Mouse (Mus musculus): ENCODE data around the gene Mov10. TPM values are rescaled to one million over a fixed set of nuclear protein-coding genes. Genes with fewer than 3 reads are reported as not detected.

The Mov10 gene
- total and polyA plus RNA-seq, 3 experiments, result 7.2 to 31.9 (median 18.4) TPM

DNA sequence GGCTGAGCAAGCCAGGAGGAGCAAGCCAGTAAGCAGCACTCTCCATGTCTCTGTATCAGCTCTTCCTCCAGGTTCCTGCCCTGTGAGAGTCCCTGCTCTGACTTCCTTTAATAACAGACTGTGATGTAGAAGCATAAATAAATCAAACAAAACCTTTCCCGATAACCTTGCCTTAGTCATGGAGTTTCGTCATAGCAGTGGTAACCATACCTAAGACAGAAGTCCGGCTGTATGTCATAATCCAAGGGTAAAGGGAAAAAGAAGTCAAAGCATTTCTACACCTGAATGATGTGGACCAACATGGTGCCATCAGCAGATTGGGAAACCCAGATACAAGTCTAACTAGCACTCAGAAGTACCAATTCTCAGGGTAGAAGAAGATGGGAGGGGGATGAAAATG is 17.4 kb upstream of the Mov10 start:
- TF ChIP-seq NELFE (IDR thresholded peaks at IDR 0.05; ENCODE audit: low read depth, low read length), result no peak
- TF ChIP-seq UBTF (IDR thresholded peaks at IDR 0.05; ENCODE audit: low read depth, low read length), result no peak
- TF ChIP-seq MYC (IDR thresholded peaks at IDR 0.05; ENCODE audit: low read depth, low read length), result no peak
- TF ChIP-seq JUND (conservative IDR thresholded peaks at IDR 0.05; ENCODE audit: low read depth, low read length), result no peak
- no peak for TF ChIP-seq KAT2A (IDR thresholded peaks at IDR 0.05; ENCODE audit: insufficient replicate concordance, low read length)
- TF ChIP-seq CHD1 (IDR thresholded peaks at IDR 0.05; ENCODE audit: low read depth, low read length), result no peak
- TF ChIP-seq ZNF384 (IDR thresholded peaks at IDR 0.05; ENCODE audit: low read depth, low read length), result no peak
- no peak for TF ChIP-seq SMC3 (IDR thresholded peaks at IDR 0.05; ENCODE audit: low read depth, low read length)
- no peak for TF ChIP-seq JUN (IDR thresholded peaks at IDR 0.05; ENCODE audit: insufficient read depth, low read depth, low read length)
- TF ChIP-seq MAFK (IDR thresholded peaks at IDR 0.05; ENCODE audit: insufficient replicate concordance, low read length), result no peak
- TF ChIP-seq SIN3A (IDR thresholded peaks at IDR 0.05; ENCODE audit: low read length), result no peak
- H3K79me2 ChIP-seq (replicated peaks; ENCODE audit: control insufficient read depth, extremely low read depth, insufficient read depth, poor library complexity, severe bottlenecking), result no peaks in the 10 kb centered on the region; the same call in 1 of the 2 replicates
- no peak overlapping the region for H3K4me2 ChIP-seq (ENCODE audit: insufficient read depth, low read depth, poor library complexity, severe bottlenecking)
- H3K9me3 ChIP-seq (replicated peaks; ENCODE audit: low read length), result no peaks in the 10 kb centered on the region
- no peaks in the 10 kb centered on the region for H3K4me1 ChIP-seq (ENCODE audit: control insufficient read depth in 1 of 2, insufficient read depth in 2 of 2)
- H3K27me3 ChIP-seq (replicated peaks), result no peaks in the 10 kb centered on the region
- no peak overlapping the region for H3K4me3 ChIP-seq (replicated peaks in 1 of 3; ENCODE audit: low read depth in 2 of 3, low read length in 2 of 3, poor library complexity in 1 of 3)
- no peak for DNase-seq (ENCODE audit: extremely low read depth)
- in situ Hi-C loops (cut with MboI; ENCODE audit: low pct_ligation_motif_present, low pct_unique_long_range_greater_than_20kb, low sequenced_read_pairs), result no loop called here
- peaks cover 32 to 80% of the 10 kb centered on the region in 2 experiments for H3K36me3 ChIP-seq (replicated peaks in 1 of 2; ENCODE audit: control insufficient read depth in 1 of 2, insufficient read depth in 1 of 2, low read length in 1 of 2)
- no peak overlapping the region for H3K9ac ChIP-seq (ENCODE audit: insufficient read depth, low read depth)
- dilution Hi-C loops (cut with MboI; ENCODE audit: extremely low pct_ligation_motif_present, extremely low pct_unique_long_range_greater_than_20kb, low sequenced_read_pairs), result no loop called here
- no peak overlapping the region for H3K27ac ChIP-seq (ENCODE audit: insufficient read depth, low read depth)

- H3K27ac ChIP-seq (ENCODE audit: insufficient read depth, low read depth), result no peak overlapping the region
- no peaks in the 10 kb centered on the region for H3K27me3 ChIP-seq (replicated peaks)
- peak; percentile 32 for DNase-seq (ENCODE audit: extremely low read depth)
- no peaks in the 10 kb centered on the region for H3K9me3 ChIP-seq (replicated peaks; ENCODE audit: low read length)
- dilution Hi-C loops (cut with MboI; ENCODE audit: extremely low pct_ligation_motif_present, extremely low pct_unique_long_range_greater_than_20kb, low sequenced_read_pairs), result no loop called here
- peaks cover 2 to 41% of the 10 kb centered on the region in 2 experiments; a peak in 2 of 4 replicates for H3K4me1 ChIP-seq (ENCODE audit: control insufficient read depth in 1 of 2, insufficient read depth in 2 of 2)
- TF ChIP-seq CTCF (conservative IDR thresholded peaks at IDR 0.05 in 1 of 2, IDR thresholded peaks at IDR 0.05 in 1 of 2; ENCODE audit: low read depth in 2 of 2, low read length in 2 of 2) (no peak), BHLHE40 (IDR thresholded peaks at IDR 0.05; ENCODE audit: low read depth, low read length) (peak; percentile 53)
- no peak overlapping the region for H3K4me3 ChIP-seq (replicated peaks in 1 of 3; ENCODE audit: low read depth in 2 of 3, low read length in 2 of 3, poor library complexity in 1 of 3)
- no peaks in the 10 kb centered on the region for H3K79me2 ChIP-seq (replicated peaks; ENCODE audit: control insufficient read depth, extremely low read depth, insufficient read depth, poor library complexity, severe bottlenecking)
- in situ Hi-C loops (cut with MboI; ENCODE audit: low pct_ligation_motif_present, low pct_unique_long_range_greater_than_20kb, low sequenced_read_pairs), result no loop called here
- H3K4me2 ChIP-seq (ENCODE audit: insufficient read depth, low read depth, poor library complexity, severe bottlenecking), result no peak overlapping the region
- peaks cover 21 to 44% of the 10 kb centered on the region in 2 experiments for H3K36me3 ChIP-seq (replicated peaks in 1 of 2; ENCODE audit: control insufficient read depth in 1 of 2, insufficient read depth in 1 of 2, low read length in 1 of 2)
- no peak overlapping the region for H3K9ac ChIP-seq (ENCODE audit: insufficient read depth, low read depth)
These were observed 4.0 kb upstream of the Mov10 start for GRCm38 (mm10) chr3:104822413-104822812.

GRCm38 (mm10) chr3:104820426-104820825 is 2.1 kb upstream of the Mov10 start:
- dilution Hi-C loops (cut with MboI; ENCODE audit: extremely low pct_ligation_motif_present, extremely low pct_unique_long_range_greater_than_20kb, low sequenced_read_pairs) (no loop called here), in situ Hi-C loops (cut with MboI; ENCODE audit: low pct_ligation_motif_present, low pct_unique_long_range_greater_than_20kb, low sequenced_read_pairs) (no loop called here)
- TF ChIP-seq MEF2A (IDR thresholded peaks at IDR 0.05; ENCODE audit: borderline replicate concordance, low read depth, low read length) (no peak), MAZ (IDR thresholded peaks at IDR 0.05; ENCODE audit: low read depth, low read length) (no peak), RAD21 (IDR thresholded peaks at IDR 0.05; ENCODE audit: low read depth, low read length) (no peak), MAFK (IDR thresholded peaks at IDR 0.05; ENCODE audit: insufficient replicate concordance, low read length) (no peak), PAX5 (IDR thresholded peaks at IDR 0.05; ENCODE audit: low read length) (no peak), TCF12 (IDR thresholded peaks at IDR 0.05; ENCODE audit: low read depth, low read length) (no peak), SIN3A (IDR thresholded peaks at IDR 0.05; ENCODE audit: low read length) (no peak)
- Histone ChIP-seq H3K36me3 (replicated peaks in 1 of 2; ENCODE audit: control insufficient read depth in 1 of 2, insufficient read depth in 1 of 2, low read length in 1 of 2) (peaks cover 11 to 27% of the 10 kb centered on the region in 2 experiments), H3K4me2 (ENCODE audit: insufficient read depth, low read depth, poor library complexity, severe bottlenecking) (no peak overlapping the region), H3K27ac (ENCODE audit: insufficient read depth, low read depth) (no peak overlapping the region), H3K4me3 (replicated peaks in 1 of 3; ENCODE audit: low read depth in 2 of 3, low read length in 2 of 3, poor library complexity in 1 of 3) (no peak overlapping the region), H3K27me3 (replicated peaks) (no peaks in the 10 kb centered on the region), H3K9me3 (replicated peaks; ENCODE audit: low read length) (no peaks in the 10 kb centered on the region), H3K4me1 (ENCODE audit: control insufficient read depth in 1 of 2, insufficient read depth in 2 of 2) (peaks cover 10 to 59% of the 10 kb centered on the region in 2 experiments), H3K79me2 (replicated peaks; ENCODE audit: control insufficient read depth, extremely low read depth, insufficient read depth, poor library complexity, severe bottlenecking) (no peaks in the 10 kb centered on the region), H3K9ac (ENCODE audit: insufficient read depth, low read depth) (no peak overlapping the region)
- DNase-seq (ENCODE audit: extremely low read depth), result no peak
